Mouse (Mus musculus) thymus, adult 2 months (tissue): Measurements from ENCODE around the gene 4930432K21Rik.

ENCODE experiments used
- CTCF ChIP-seq: fragments of 200-500 bp; IDR thresholded peaks from 2 replicates; pipeline ENCODE4 v1.5.1; 2012; ENCODE audit warnings: mild to moderate bottlenecking, control low read depth, low read length, moderate library complexity, borderline replicate concordance; ENCODE audit not compliant: control insufficient read depth, poor library complexity, insufficient read depth; ENCODE audit errors: extremely low read depth
- POLR2A ChIP-seq: fragments of 200-500 bp; IDR thresholded peaks from 2 replicates; pipeline ENCODE4 v1.6.1; 2012; ENCODE audit warnings: mild to moderate bottlenecking, low read length, control low read depth, moderate library complexity; ENCODE audit not compliant: control insufficient read depth, poor library complexity, insufficient read depth; ENCODE audit errors: extremely low read depth

DNA sequence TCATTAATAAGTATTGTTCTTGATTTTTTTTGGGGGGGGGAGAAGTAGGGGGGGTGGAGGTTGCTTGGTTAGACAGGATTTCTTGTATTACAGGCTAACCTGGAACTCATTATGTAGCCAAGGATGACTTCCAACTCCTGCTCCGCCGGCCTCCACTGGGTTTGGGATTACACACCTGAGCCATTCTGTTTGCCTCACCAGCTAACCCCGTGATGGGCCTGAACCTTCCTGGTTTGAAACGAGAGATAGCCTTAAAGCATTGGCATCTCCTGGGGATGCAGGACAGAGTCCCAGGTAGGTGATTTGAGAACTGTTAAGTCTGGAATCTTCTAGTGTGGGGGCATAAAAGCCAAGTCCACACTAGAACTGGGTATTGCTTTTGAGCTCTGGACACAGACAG is 45.3 kb downstream of the 4930432K21Rik start:
- TF ChIP-seq POLR2A (no peak), CTCF (no peak)
